Mouse (Mus musculus) lung, postnatal 25 days (tissue): ENCODE data around the gene Camsap3.

Experiments used
- DNase-seq: peaks from one replicate; pipeline ENCODE4 v3.0.0; 2022; ENCODE audit warnings: low spot score

Gene Camsap3

GRCm38 (mm10) chr8:3656725-3657381 lies 69.8 kb downstream of the Camsap3 start:
- DNase-seq: no peak
